Mouse (Mus musculus): ENCODE data around the gene Acad8. TPM values are rescaled to one million over a fixed set of nuclear protein-coding genes. Genes with fewer than 3 reads are reported as not detected.
A peak's percentile ranks its signal among the peaks of the same experiment; 100 is the strongest.

Gene Acad8
- polyA plus RNA-seq, 1 experiment from 2014 or later = 19.3 TPM

DNA sequence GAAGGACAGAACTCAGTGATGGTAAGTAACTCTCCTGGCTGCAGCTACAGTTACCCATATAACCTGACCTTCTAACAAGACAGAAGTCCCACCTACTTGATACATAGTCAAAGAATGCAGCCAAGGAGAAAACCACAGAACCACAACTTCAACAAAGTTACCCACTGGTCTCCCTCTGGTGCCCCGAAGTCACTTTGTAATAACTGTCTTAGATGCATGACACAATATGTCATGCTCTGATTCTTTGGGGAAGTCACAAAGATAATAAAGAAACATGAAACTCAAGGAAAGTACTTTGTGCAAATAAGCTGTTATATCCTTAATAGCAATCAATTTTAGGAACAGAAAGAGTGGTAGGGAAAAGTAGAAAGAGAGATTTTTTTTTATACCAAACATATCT, 27.3 kb upstream of the Acad8 start:
- Histone ChIP-seq H3K9me3 (ENCODE audit: low read length) (no peaks in the 10 kb centered on the region), H3K4me2 (ENCODE audit: low read depth, low read length) (peak overlapping the region; percentile 100), H3K9ac (replicated peaks) (no peak overlapping the region), H3K27me3 (ENCODE audit: insufficient read depth, low read length) (no peaks in the 10 kb centered on the region), H3K36me3 (replicated peaks; ENCODE audit: insufficient read depth, low read length) (no peaks in the 10 kb centered on the region), H3K4me3 (ENCODE audit: low read depth, low read length) (no peak overlapping the region), H3K27ac (ENCODE audit: low read depth) (no peak overlapping the region), H3K4me1 (ENCODE audit: insufficient read depth) (peaks cover 31% of the 10 kb centered on the region)
- 22% methylated on average over 1 of the region's 1 CpGs for WGBS (ENCODE audit: insufficient replicate concordance)
- no peak for TF ChIP-seq EP300 (IDR thresholded peaks at IDR 0.05; ENCODE audit: low read depth)
- TF ChIP-seq CTCF (IDR thresholded peaks at IDR 0.05; ENCODE audit: low read depth) = no peak
- ATAC-seq = no peak
- DNase-seq = no peak

- TF ChIP-seq EP300 (IDR thresholded peaks at IDR 0.05; ENCODE audit: low read depth) (no peak), CTCF (IDR thresholded peaks at IDR 0.05; ENCODE audit: low read depth) (no peak)
- no peak overlapping the region for H3K9ac ChIP-seq (replicated peaks)
- H3K4me1 ChIP-seq (ENCODE audit: insufficient read depth) = peaks cover 17% of the 10 kb centered on the region
- no peaks in the 10 kb centered on the region for H3K9me3 ChIP-seq (ENCODE audit: low read length)
- no peak overlapping the region for H3K4me2 ChIP-seq (ENCODE audit: low read depth, low read length)
- peaks cover 3% of the 10 kb centered on the region; the same call in 1 of the 2 replicates for H3K36me3 ChIP-seq (replicated peaks; ENCODE audit: insufficient read depth, low read length)
- H3K4me3 ChIP-seq (ENCODE audit: low read depth, low read length) = no peak overlapping the region
- ATAC-seq (no peak), DNase-seq (peak; percentile 17)
- no peak overlapping the region for H3K27ac ChIP-seq (ENCODE audit: low read depth)
- WGBS (ENCODE audit: insufficient replicate concordance) = 49% methylated on average over 4 of the region's 4 CpGs
- no peaks in the 10 kb centered on the region for H3K27me3 ChIP-seq (ENCODE audit: insufficient read depth, low read length)
Measured at GRCm38 (mm10) chr9:27023681-27024080, 24.3 kb upstream of the Acad8 start.

GRCm38 (mm10) chr9:27018961-27019360, 19.6 kb upstream of the Acad8 start:
- TF ChIP-seq CTCF (IDR thresholded peaks at IDR 0.05; ENCODE audit: low read depth) (no peak), EP300 (IDR thresholded peaks at IDR 0.05; ENCODE audit: low read depth) (no peak)
- ATAC-seq = no peak
- Histone ChIP-seq H3K36me3 (replicated peaks; ENCODE audit: insufficient read depth, low read length) (peaks cover 32% of the 10 kb centered on the region), H3K27ac (ENCODE audit: low read depth) (no peak overlapping the region), H3K27me3 (ENCODE audit: insufficient read depth, low read length) (no peaks in the 10 kb centered on the region), H3K4me2 (ENCODE audit: low read depth, low read length) (no peak overlapping the region), H3K9me3 (ENCODE audit: low read length) (no peaks in the 10 kb centered on the region), H3K4me1 (ENCODE audit: insufficient read depth) (no peaks in the 10 kb centered on the region), H3K9ac (replicated peaks) (no peak overlapping the region), H3K4me3 (ENCODE audit: low read depth, low read length) (no peak overlapping the region)
- DNase-seq = no peak
- WGBS (ENCODE audit: insufficient replicate concordance) = 88% methylated on average over 10 of the region's 10 CpGs

DNA sequence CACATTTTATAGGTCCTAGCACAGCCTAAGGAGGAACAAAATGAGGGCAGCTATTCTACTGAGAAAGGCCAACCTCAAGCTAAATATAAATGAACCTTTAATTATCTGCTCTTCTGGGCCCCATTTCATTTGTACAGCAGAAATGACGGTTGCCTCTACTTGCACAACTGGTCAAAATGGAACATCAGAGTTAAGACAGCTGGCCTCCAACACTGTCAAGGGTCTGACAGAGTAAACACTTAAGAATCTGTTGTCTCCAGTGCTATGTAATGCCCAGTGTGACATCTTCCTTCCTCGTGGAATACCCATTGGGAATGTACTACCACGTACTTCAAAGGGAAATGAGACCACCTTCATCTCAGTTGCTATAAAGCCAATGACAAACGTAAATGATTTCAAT, 12.2 kb upstream of the Acad8 start:
- Histone ChIP-seq H3K4me1 (ENCODE audit: insufficient read depth) (no peaks in the 10 kb centered on the region), H3K27ac (ENCODE audit: low read depth) (no peak overlapping the region), H3K4me3 (ENCODE audit: low read depth, low read length) (no peak overlapping the region), H3K27me3 (ENCODE audit: insufficient read depth, low read length) (no peaks in the 10 kb centered on the region), H3K9me3 (ENCODE audit: low read length) (no peaks in the 10 kb centered on the region), H3K9ac (replicated peaks) (no peak overlapping the region), H3K36me3 (replicated peaks; ENCODE audit: insufficient read depth, low read length) (peaks cover 71% of the 10 kb centered on the region), H3K4me2 (ENCODE audit: low read depth, low read length) (no peak overlapping the region)
- TF ChIP-seq CTCF (IDR thresholded peaks at IDR 0.05; ENCODE audit: low read depth) (no peak), EP300 (IDR thresholded peaks at IDR 0.05; ENCODE audit: low read depth) (no peak)
- ATAC-seq = no peak
- 79% methylated on average over 4 of the region's 4 CpGs for WGBS (ENCODE audit: insufficient replicate concordance)
- DNase-seq = no peak

- no peaks in the 10 kb centered on the region for H3K4me1 ChIP-seq (ENCODE audit: insufficient read depth)
- H3K9me3 ChIP-seq (ENCODE audit: low read length) = no peaks in the 10 kb centered on the region
- no peak overlapping the region for H3K9ac ChIP-seq (replicated peaks)
- DNase-seq (no peak), ATAC-seq (no peak)
- H3K27me3 ChIP-seq (ENCODE audit: insufficient read depth, low read length) = no peaks in the 10 kb centered on the region
- WGBS (ENCODE audit: insufficient replicate concordance) = 75% methylated on average over 5 of the region's 5 CpGs
- no peak overlapping the region for H3K27ac ChIP-seq (ENCODE audit: low read depth)
- H3K4me3 ChIP-seq (ENCODE audit: low read depth, low read length) = no peak overlapping the region
- H3K4me2 ChIP-seq (ENCODE audit: low read depth, low read length) = no peak overlapping the region
- peaks cover 73% of the 10 kb centered on the region for H3K36me3 ChIP-seq (replicated peaks; ENCODE audit: insufficient read depth, low read length)
- TF ChIP-seq CTCF (IDR thresholded peaks at IDR 0.05; ENCODE audit: low read depth) (no peak), EP300 (IDR thresholded peaks at IDR 0.05; ENCODE audit: low read depth) (no peak)
Measured at GRCm38 (mm10) chr9:27009231-27009630, 9.9 kb upstream of the Acad8 start.

GRCm38 (mm10) chr9:27006866-27007265, 7.5 kb upstream of the Acad8 start:
- H3K36me3 ChIP-seq (replicated peaks; ENCODE audit: insufficient read depth, low read length) = peaks cover 65% of the 10 kb centered on the region
- H3K4me1 ChIP-seq (ENCODE audit: insufficient read depth) = no peaks in the 10 kb centered on the region
- no peak for ATAC-seq
- H3K4me2 ChIP-seq (ENCODE audit: low read depth, low read length) = no peak overlapping the region
- H3K27ac ChIP-seq (ENCODE audit: low read depth) = no peak overlapping the region
- no peaks in the 10 kb centered on the region for H3K27me3 ChIP-seq (ENCODE audit: insufficient read depth, low read length)
- WGBS (ENCODE audit: insufficient replicate concordance) = 81% methylated on average over 5 of the region's 5 CpGs
- H3K4me3 ChIP-seq (ENCODE audit: low read depth, low read length) = no peak overlapping the region
- TF ChIP-seq CTCF (IDR thresholded peaks at IDR 0.05; ENCODE audit: low read depth) (0 out of 2 replicates have a peak, but pooled peaks have one; percentile 3), EP300 (IDR thresholded peaks at IDR 0.05; ENCODE audit: low read depth) (no peak)
- H3K9me3 ChIP-seq (ENCODE audit: low read length) = no peaks in the 10 kb centered on the region
- DNase-seq = no peak
- no peak overlapping the region for H3K9ac ChIP-seq (replicated peaks)

DNA sequence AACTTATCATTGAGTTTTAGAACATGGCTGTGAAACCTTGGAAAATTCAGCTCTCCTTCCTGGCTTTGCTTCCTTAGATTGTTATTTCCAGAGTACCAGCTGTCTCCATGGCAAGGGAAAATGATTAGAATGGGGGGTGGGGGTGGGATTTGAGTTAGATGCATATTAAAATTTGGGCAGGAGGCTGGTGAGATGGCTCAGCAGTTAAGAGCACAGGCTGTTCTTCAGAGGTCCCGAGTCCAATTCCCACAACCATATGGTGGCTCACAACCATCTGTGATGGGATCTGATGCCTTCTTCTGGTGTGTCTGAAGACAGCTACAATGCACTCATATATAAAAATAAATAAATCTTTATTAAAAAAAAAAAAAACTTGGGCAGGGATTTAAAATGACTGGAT, 6.6 kb upstream of the Acad8 start:
- Histone ChIP-seq H3K27me3 (ENCODE audit: insufficient read depth, low read length) (no peaks in the 10 kb centered on the region), H3K4me2 (ENCODE audit: low read depth, low read length) (no peak overlapping the region), H3K4me3 (ENCODE audit: low read depth, low read length) (no peak overlapping the region), H3K36me3 (replicated peaks; ENCODE audit: insufficient read depth, low read length) (peaks cover 58% of the 10 kb centered on the region), H3K9ac (replicated peaks) (no peak overlapping the region), H3K27ac (ENCODE audit: low read depth) (no peak overlapping the region), H3K4me1 (ENCODE audit: insufficient read depth) (0 out of 2 replicates have a peak, but pooled peaks cover 2% of the 10 kb centered on the region), H3K9me3 (ENCODE audit: low read length) (no peaks in the 10 kb centered on the region)
- whole genome bisulfite sequencing (ENCODE audit: insufficient replicate concordance) = 77% methylated on average over 1 of the region's 1 CpGs
- DNase-seq = no peak
- no peak for TF ChIP-seq CTCF (IDR thresholded peaks at IDR 0.05; ENCODE audit: low read depth)
- no peak for ATAC-seq

Data from liver, postnatal 0 days (tissue).